Mouse (Mus musculus) erythroblast, embryonic 14.5 days (primary cell): ENCODE results near the gene Prlhr. TPM values are rescaled to one million over a fixed set of nuclear protein-coding genes. Genes with fewer than 3 reads are reported as not detected.

Experiments
- H3K27me3 ChIP-seq: 2 replicates; pipeline ENCODE4 v1.6.1; 2012; ENCODE audit warnings: inconsistent platforms; ENCODE audit not compliant: control insufficient read depth
- H3K36me3 ChIP-seq: 2 replicates; pipeline ENCODE4 v1.6.1; 2012; ENCODE audit warnings: mild to moderate bottlenecking, inconsistent platforms; ENCODE audit not compliant: control insufficient read depth
- H3K4me1 ChIP-seq: 2 replicates; pipeline ENCODE4 v1.6.1; 2012; ENCODE audit warnings: inconsistent platforms; ENCODE audit not compliant: control insufficient read depth
- H3K4me3 ChIP-seq: replicated peaks from 2 replicates; pipeline ENCODE3; 2012; ENCODE audit warnings: moderate library complexity, mild to moderate bottlenecking, inconsistent platforms
- H3K9me3 ChIP-seq: 2 replicates; pipeline ENCODE4 v1.6.1; 2012; ENCODE audit warnings: low read length, inconsistent platforms, mixed read lengths; ENCODE audit not compliant: control insufficient read depth
- GATA1 ChIP-seq: IDR thresholded peaks from 2 replicates; pipeline ENCODE4 v1.6.1; 2012; ENCODE audit warnings: low read length, inconsistent platforms, mixed read lengths
- TAL1 ChIP-seq: IDR thresholded peaks from 3 replicates; pipeline ENCODE4 v1.6.1; 2012; ENCODE audit warnings: low read length, inconsistent platforms, mixed read lengths
- polyA plus RNA-seq: library from polyadenylated mRNA; stranded (reverse); fragments of >175 nt; gene quantifications from 2 replicates; pipeline ENCODE4 v1.2.3, GENCODE M21; 2012

The Prlhr gene
- polyA plus RNA-seq, 1 experiment, result not detected

DNA sequence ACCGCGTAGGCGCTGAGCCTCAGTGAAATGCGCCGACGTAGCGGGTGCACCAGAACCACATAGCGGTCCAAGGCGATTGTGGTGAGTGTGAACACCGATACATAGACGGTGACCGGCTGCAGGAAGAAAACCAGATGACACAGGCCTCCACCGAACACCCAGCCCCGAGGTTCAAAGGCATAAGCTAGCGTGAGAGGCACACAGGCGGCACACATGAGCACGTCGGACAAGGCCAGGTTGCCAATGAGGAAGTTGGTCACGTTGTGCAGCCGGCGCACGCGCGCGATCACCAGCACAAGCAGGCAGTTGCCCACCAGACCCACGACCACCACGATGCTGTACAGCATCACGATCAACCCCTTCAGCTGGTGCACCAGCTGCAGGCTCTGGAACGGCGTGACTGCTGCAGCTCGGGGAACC lies 506 bp downstream of the Prlhr start:
- Histone ChIP-seq H3K4me1 (no peaks in the 10 kb centered on the region), H3K27me3 (peaks cover 24% of the 10 kb centered on the region), H3K36me3 (no peaks in the 10 kb centered on the region), H3K9me3 (no peaks in the 10 kb centered on the region), H3K4me3 (no peak overlapping the region)
- TF ChIP-seq GATA1, result no peak
- no peak for TF ChIP-seq TAL1

DNA sequence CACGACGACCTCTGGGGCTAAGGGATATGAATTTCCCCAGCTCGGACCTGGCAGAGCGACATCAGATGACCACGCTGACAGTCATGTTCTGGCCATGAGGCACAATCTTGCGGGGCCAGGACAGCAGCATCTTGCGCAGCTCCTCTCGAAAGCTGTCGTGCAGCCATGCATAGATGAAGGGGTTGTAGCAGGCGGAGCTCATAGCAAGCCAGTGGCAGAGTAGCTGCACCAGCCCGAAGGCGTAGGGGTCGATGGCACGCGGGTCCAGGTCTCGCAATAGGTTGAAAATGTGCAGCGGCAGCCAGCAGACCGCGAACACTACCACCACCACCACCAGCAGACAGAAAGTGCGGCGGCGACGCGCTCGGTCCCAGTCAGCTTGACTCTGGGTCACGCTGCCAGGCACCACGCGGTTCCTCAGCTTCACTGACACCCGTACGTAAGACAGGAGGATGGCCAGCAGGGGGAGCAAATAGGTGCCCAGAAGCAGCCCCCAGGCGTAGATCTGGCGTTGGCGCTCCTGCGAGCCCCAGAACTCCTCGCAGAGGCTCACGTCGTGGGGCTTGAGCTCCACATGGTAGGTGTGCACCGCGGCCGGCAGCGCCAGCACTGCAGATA lies 1.0 kb downstream of the Prlhr start:
- no peaks in the 10 kb centered on the region for H3K4me1 ChIP-seq
- TF ChIP-seq TAL1, result no peak
- no peak for TF ChIP-seq GATA1
- H3K36me3 ChIP-seq, result no peaks in the 10 kb centered on the region
- H3K9me3 ChIP-seq, result no peaks in the 10 kb centered on the region
- no peak overlapping the region for H3K4me3 ChIP-seq
- H3K27me3 ChIP-seq, result peaks cover 24% of the 10 kb centered on the region

DNA sequence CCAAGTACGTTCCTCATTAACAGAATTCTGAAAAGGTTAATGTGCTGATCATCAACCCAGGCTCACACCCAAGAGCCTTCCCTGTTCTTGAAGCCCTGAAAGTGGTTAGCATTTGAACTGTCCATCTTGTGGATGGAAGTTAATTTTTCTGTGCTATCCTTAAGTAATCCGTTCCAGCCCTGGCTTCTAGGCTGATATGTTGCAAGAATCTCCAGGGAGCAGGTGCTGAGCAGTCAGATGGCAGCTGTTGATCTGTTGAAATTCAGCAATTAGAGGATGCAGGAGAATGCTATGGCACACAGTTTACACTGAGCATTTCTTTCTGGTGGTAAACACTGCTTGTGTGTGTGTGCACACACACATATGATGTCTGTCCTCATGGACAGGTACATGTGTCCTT lies 2.4 kb downstream of the Prlhr start:
- no peak for TF ChIP-seq GATA1
- TF ChIP-seq TAL1, result no peak
- H3K9me3 ChIP-seq, result no peaks in the 10 kb centered on the region
- no peaks in the 10 kb centered on the region for H3K4me1 ChIP-seq
- H3K4me3 ChIP-seq, result no peak overlapping the region
- peaks cover 24% of the 10 kb centered on the region for H3K27me3 ChIP-seq
- H3K36me3 ChIP-seq, result no peaks in the 10 kb centered on the region

DNA sequence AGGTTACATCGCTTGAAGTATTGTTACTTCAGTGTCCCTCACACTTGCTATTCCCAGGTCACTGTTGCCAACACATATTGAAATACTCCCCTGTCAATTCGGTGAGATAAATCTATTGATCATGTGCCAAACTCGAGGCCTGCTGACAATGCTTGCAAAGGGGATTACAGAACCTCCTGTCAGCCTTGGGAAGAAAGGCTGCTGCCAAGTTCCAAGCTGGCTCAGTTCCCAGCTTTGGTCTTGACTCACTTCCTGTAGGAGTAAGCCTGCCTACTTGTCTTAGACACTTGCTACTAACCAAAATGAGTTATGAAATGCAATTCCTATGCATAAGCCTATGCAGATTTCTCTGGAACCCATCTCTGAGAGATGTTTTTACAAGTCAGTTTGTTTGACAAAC lies 4.2 kb downstream of the Prlhr start:
- Histone ChIP-seq H3K4me3 (no peak overlapping the region), H3K36me3 (no peaks in the 10 kb centered on the region), H3K27me3 (peaks cover 24% of the 10 kb centered on the region), H3K4me1 (no peaks in the 10 kb centered on the region), H3K9me3 (no peaks in the 10 kb centered on the region)
- TF ChIP-seq GATA1, result no peak
- no peak for TF ChIP-seq TAL1

DNA sequence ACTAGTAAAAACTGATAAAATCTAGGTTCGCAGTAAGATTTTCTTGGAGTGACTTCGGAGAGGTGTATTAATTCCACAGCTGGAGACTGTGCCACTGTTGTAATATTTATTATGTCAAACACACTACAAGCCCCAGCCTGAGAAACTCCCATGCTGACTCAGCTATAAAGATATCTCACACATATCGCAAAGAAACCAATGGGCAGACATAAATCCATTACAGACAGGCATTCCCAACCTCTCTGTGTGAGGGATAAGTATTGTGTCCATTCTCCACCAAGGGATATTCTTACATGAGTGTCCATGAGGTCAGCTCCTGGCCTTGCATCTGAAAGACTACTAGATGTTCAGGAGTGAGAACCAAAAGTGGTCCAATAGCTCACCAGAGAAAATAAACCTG lies 4.7 kb downstream of the Prlhr start:
- H3K27me3 ChIP-seq, result peaks cover 22% of the 10 kb centered on the region
- H3K9me3 ChIP-seq, result no peaks in the 10 kb centered on the region
- H3K4me3 ChIP-seq, result no peak overlapping the region
- TF ChIP-seq GATA1 (no peak), TAL1 (no peak)
- H3K36me3 ChIP-seq, result no peaks in the 10 kb centered on the region
- no peaks in the 10 kb centered on the region for H3K4me1 ChIP-seq

DNA sequence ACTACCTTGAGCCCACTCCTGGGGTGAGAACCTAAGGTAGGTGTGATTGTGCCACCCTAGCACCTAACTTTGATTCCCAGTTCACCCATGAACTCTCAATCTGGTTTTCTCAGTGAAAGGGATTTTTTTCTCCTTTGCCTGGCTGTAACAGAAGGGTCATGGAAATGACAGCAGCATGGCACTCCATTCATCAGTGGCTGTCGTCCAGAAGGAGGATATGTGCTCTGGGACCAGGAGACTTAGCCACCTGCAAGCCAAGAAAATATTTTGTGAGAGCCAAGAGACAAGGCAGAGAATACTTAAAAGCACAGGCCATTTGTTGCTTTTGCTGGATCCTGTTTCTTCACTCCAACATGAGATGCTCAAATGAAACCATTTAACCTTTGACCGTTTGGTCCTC lies 6.6 kb downstream of the Prlhr start:
- no peak overlapping the region for H3K4me3 ChIP-seq
- no peaks in the 10 kb centered on the region for H3K9me3 ChIP-seq
- H3K4me1 ChIP-seq, result no peaks in the 10 kb centered on the region
- peaks cover 4% of the 10 kb centered on the region for H3K27me3 ChIP-seq
- no peaks in the 10 kb centered on the region for H3K36me3 ChIP-seq
- TF ChIP-seq GATA1, result no peak
- no peak for TF ChIP-seq TAL1

DNA sequence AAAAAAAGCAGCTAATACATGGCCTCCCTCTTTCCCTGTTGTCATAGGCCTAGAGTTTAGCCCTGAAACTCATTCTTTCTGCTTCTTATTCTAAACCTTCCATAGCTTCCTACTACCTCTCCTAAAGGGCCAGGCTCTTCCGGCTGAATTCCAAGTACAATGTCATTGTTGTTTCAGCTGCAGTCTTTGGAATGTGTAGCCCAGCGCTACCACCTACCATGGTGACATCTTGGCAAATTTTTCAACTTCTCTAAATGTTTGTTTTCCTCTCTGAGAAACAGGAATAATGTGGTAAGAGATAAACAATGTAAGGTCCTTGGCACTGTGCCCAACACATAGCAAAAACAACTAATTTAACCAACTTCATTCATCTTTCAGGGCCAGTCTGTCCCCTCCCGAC lies 8.4 kb downstream of the Prlhr start:
- H3K27me3 ChIP-seq, result no peaks in the 10 kb centered on the region
- no peak for TF ChIP-seq GATA1
- TF ChIP-seq TAL1, result no peak
- H3K4me3 ChIP-seq, result no peak overlapping the region
- H3K36me3 ChIP-seq, result no peaks in the 10 kb centered on the region
- H3K9me3 ChIP-seq, result no peaks in the 10 kb centered on the region
- H3K4me1 ChIP-seq, result no peaks in the 10 kb centered on the region

DNA sequence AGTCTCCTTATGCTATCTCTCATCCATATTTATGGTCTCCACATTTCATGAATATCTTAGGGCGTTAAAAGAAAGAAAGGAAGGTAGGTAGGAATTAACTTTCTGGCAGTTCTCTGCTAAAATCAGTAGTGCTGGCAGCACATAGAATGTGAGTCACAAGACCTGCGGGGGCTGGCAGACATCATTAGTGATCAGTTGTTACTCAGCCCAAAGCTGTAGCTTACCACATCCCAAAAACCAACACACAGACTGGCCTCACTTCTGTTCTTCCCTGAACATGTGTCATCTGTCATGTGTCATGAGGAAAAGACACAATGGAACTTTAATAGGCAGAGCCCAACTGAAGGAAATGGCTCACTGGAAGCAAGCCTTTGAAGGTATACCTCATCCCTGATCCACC lies 9.0 kb downstream of the Prlhr start:
- H3K27me3 ChIP-seq, result no peaks in the 10 kb centered on the region
- H3K4me3 ChIP-seq, result no peak overlapping the region
- H3K4me1 ChIP-seq, result no peaks in the 10 kb centered on the region
- H3K9me3 ChIP-seq, result no peaks in the 10 kb centered on the region
- no peaks in the 10 kb centered on the region for H3K36me3 ChIP-seq
- no peak for TF ChIP-seq GATA1
- TF ChIP-seq TAL1, result no peak

DNA sequence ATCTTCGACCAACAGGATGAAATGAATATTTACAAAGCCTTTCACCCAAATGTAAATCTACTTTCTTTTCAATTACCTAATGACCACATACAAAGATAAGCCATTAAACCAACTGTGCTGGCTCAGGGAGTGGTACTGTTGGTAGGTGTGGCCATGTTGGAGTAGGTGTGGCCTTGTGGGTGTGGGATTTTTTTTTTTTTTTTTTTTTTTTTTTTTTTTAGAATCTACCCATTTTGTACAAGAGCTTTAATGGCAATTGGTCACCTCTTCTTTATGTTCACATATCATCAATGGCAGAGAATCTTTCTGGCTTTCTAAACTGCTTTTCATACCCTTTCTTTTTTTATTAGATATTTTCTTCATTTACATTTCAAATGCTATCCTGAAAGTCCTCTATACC lies 12.3 kb downstream of the Prlhr start:
- no peaks in the 10 kb centered on the region for H3K4me1 ChIP-seq
- H3K27me3 ChIP-seq, result no peaks in the 10 kb centered on the region
- H3K4me3 ChIP-seq, result no peak overlapping the region
- no peaks in the 10 kb centered on the region for H3K9me3 ChIP-seq
- no peak for TF ChIP-seq TAL1
- TF ChIP-seq GATA1, result no peak
- H3K36me3 ChIP-seq, result no peaks in the 10 kb centered on the region

DNA sequence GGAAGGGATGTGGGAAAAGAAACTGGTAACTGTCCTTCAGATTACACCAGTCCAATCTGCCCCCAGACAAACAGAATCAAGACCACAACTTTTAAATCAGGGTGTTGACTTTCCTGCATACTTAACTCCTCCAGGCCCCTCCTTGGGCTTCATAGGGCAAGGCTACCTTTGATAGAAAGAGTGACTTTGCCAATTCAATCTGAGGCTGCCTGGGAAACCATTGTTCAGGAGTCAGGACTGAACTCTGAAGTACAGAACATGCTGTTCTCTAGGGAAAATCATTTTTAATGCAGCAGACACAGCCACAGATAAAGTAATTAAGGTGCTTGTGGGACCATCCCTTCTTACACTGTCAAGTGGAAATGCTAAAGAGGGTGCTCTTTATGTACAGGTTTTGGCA lies 27.6 kb downstream of the Prlhr start:
- TF ChIP-seq GATA1 (no peak), TAL1 (no peak)
- no peaks in the 10 kb centered on the region for H3K27me3 ChIP-seq
- no peaks in the 10 kb centered on the region for H3K9me3 ChIP-seq
- H3K4me1 ChIP-seq, result no peaks in the 10 kb centered on the region
- H3K36me3 ChIP-seq, result no peaks in the 10 kb centered on the region
- H3K4me3 ChIP-seq, result no peak overlapping the region

DNA sequence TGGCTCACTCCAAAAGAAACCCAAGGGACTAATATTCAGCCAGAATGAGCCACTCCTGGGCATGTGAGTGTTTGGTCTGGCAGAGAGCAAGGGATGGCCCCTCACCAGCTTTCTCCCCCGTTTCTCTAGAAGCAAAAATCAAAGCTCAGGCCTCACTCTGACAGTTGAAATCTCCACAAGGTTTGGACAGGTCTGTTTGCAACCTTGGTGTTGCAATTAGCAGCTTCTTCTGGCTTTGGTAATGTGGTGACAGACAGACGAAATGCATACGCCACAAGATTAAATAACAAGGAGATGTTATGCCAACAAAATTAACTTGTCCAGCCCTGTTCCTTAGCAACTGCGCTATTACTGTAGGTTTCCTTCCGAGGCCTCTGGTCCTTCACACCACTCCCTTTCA lies 28.0 kb downstream of the Prlhr start:
- H3K27me3 ChIP-seq, result no peaks in the 10 kb centered on the region
- no peaks in the 10 kb centered on the region for H3K36me3 ChIP-seq
- TF ChIP-seq TAL1, result no peak
- TF ChIP-seq GATA1, result no peak
- no peaks in the 10 kb centered on the region for H3K9me3 ChIP-seq
- H3K4me1 ChIP-seq, result no peaks in the 10 kb centered on the region
- H3K4me3 ChIP-seq, result no peak overlapping the region
